Comparison of ENCODE assay signal across 19 mouse cellular contexts in the genomic region with DNA sequence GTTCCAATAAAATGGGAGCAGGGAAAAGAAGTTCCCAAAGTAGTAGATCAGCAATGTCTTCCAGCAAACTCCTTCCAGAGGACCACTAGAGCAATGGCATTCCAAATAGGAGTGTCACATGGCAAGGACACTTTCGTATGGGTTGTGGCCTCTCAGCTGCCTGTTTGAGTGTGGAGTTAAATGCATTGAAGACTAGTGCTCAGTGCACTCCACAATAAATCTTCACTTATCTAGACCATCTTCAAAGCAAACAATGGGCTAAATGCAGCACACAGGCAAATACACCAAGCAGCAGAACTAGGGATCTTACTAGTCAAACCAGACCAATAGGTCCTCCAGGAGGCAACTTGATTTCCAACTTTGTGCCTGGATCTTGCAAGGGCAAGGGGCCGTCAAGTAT. TPM values are rescaled to one million over a fixed set of nuclear protein-coding genes. Genes with fewer than 3 reads are reported as not detected.
DNase-seq lines count a peak whose midpoint lies in the region; ATAC-seq lines count a peak whose summit lies in the region.
"Had no signal": no experiment of that assay in that cellular context is flagged by ENCODE, and none has a peak within 500 bp of the region (broad histone marks: within the 10 kb centered on the region; RNA-seq: fewer than 3 reads in every experiment).

No protein-coding gene starts in this region.

- no peak; the same call in 1 of the 2 replicates for ATAC-seq in forebrain, embryonic 12.5 days (ENCODE audit: low FRiP score)
- no peak for ATAC-seq in forebrain, embryonic 16.5 days
- ATAC-seq in neural tube, embryonic 12.5 days (ENCODE audit: low FRiP score, low read depth), result peak; percentile 57; the same call in 1 of the 2 replicates
- no peak for ATAC-seq in hindbrain, embryonic 15.5 days (ENCODE audit: low FRiP score, low read depth)
- ATAC-seq: intestine, embryonic 16.5 days had no signal

- no peaks in the 10 kb centered on the region for H3K9me3 ChIP-seq in forebrain, embryonic 12.5 days
- H3K9me3 ChIP-seq in forebrain, embryonic 16.5 days (ENCODE audit: control insufficient read depth, low read length), result no peaks in the 10 kb centered on the region
- no peaks in the 10 kb centered on the region for H3K9me3 ChIP-seq in neural tube, embryonic 12.5 days
- H3K9me3 ChIP-seq in hindbrain, embryonic 15.5 days, result no peaks in the 10 kb centered on the region
- H3K9me3 ChIP-seq: heart, embryonic 15.5 days; lung, embryonic 15.5 days had no signal

- H3K9ac ChIP-seq in forebrain, embryonic 12.5 days, result no peak overlapping the region
- no peak overlapping the region for H3K9ac ChIP-seq in forebrain, embryonic 16.5 days (replicated peaks; ENCODE audit: low read depth, low read length)
- H3K9ac ChIP-seq in neural tube, embryonic 12.5 days, result no peak overlapping the region
- no peak overlapping the region for H3K9ac ChIP-seq in hindbrain, embryonic 15.5 days
- H3K9ac ChIP-seq: heart, embryonic 15.5 days; liver, embryonic 14.5 days; lung, embryonic 15.5 days had no signal

- no peak overlapping the region for H3K4me3 ChIP-seq in forebrain, embryonic 12.5 days (replicated peaks)
- H3K4me3 ChIP-seq in forebrain, embryonic 16.5 days (replicated peaks; ENCODE audit: low read length), result no peak overlapping the region
- H3K4me3 ChIP-seq in neural tube, embryonic 12.5 days, result no peak overlapping the region
- H3K4me3 ChIP-seq in hindbrain, embryonic 15.5 days, result no peak overlapping the region
- H3K4me3 ChIP-seq: heart, adult 2 months; heart, embryonic 15.5 days; lung, embryonic 15.5 days had no signal

- H3K36me3 ChIP-seq in forebrain, embryonic 12.5 days (replicated peaks), result no peaks in the 10 kb centered on the region
- H3K36me3 ChIP-seq in forebrain, embryonic 16.5 days (ENCODE audit: control insufficient read depth, insufficient read depth), result no peaks in the 10 kb centered on the region
- no peaks in the 10 kb centered on the region for H3K36me3 ChIP-seq in neural tube, embryonic 12.5 days
- no peaks in the 10 kb centered on the region for H3K36me3 ChIP-seq in hindbrain, embryonic 15.5 days
- H3K36me3 ChIP-seq: heart, embryonic 15.5 days; lung, embryonic 15.5 days had no signal

- H3K4me1 ChIP-seq in forebrain, embryonic 12.5 days, result peaks cover 16% of the 10 kb centered on the region
- peaks cover 12% of the 10 kb centered on the region for H3K4me1 ChIP-seq in forebrain, embryonic 16.5 days (replicated peaks; ENCODE audit: control insufficient read depth, insufficient read depth, low read length)
- peaks cover 16% of the 10 kb centered on the region for H3K4me1 ChIP-seq in neural tube, embryonic 12.5 days
- peaks cover 16% of the 10 kb centered on the region for H3K4me1 ChIP-seq in hindbrain, embryonic 15.5 days (replicated peaks)
- H3K4me1 ChIP-seq: heart, embryonic 15.5 days; lung, embryonic 15.5 days had no signal

- peak overlapping the region; percentile 86 for H3K27ac ChIP-seq in forebrain, embryonic 12.5 days
- H3K27ac ChIP-seq in forebrain, embryonic 16.5 days (ENCODE audit: low read length), result no peak overlapping the region; the same call in none of the 2 replicates
- H3K27ac ChIP-seq in neural tube, embryonic 12.5 days, result no peak overlapping the region
- H3K27ac ChIP-seq in hindbrain, embryonic 15.5 days (replicated peaks), result peak overlapping the region; percentile 32; the same call in 1 of the 2 replicates
- H3K27ac ChIP-seq: heart, adult 2 months; heart, embryonic 15.5 days; kidney, postnatal 0 days; liver, embryonic 14.5 days; lung, embryonic 15.5 days had no signal

- no peaks in the 10 kb centered on the region for H3K27me3 ChIP-seq in forebrain, embryonic 12.5 days
- H3K27me3 ChIP-seq in forebrain, embryonic 16.5 days (replicated peaks; ENCODE audit: control insufficient read depth, insufficient read depth, low read length), result no peaks in the 10 kb centered on the region
- H3K27me3 ChIP-seq in neural tube, embryonic 12.5 days (replicated peaks), result no peaks in the 10 kb centered on the region
- no peaks in the 10 kb centered on the region for H3K27me3 ChIP-seq in hindbrain, embryonic 15.5 days
- H3K27me3 ChIP-seq: CH12.LX; heart, embryonic 15.5 days; lung, embryonic 15.5 days had no signal

- no peak for DNase-seq in neural tube, embryonic 10.5 days (ENCODE audit: extremely low spot score, low spot score)
- no peak for DNase-seq in cerebellum, adult 9-11 months
- no peak for DNase-seq in thymus, postnatal 0 days (ENCODE audit: low spot score)
- DNase-seq: cerebellum, adult 8-10 months; gastrocnemius, postnatal 25 days; heart, adult 2 months; heart, postnatal 4 days; lung, postnatal 4 days; thymus, postnatal 36 days had no signal

- H3K4me2 ChIP-seq in forebrain, embryonic 12.5 days, result peak overlapping the region; percentile 15; the same call in 1 of the 2 replicates
- no peak overlapping the region for H3K4me2 ChIP-seq in forebrain, embryonic 16.5 days (ENCODE audit: low read length)
- peak overlapping the region; percentile 4; the same call in 1 of the 2 replicates for H3K4me2 ChIP-seq in neural tube, embryonic 12.5 days (replicated peaks)
- no peak overlapping the region for H3K4me2 ChIP-seq in hindbrain, embryonic 15.5 days
- H3K4me2 ChIP-seq: heart, embryonic 15.5 days; lung, embryonic 15.5 days had no signal

- WGBS in forebrain, embryonic 12.5 days, result 9% methylated on average over 2 of the region's 2 CpGs
- 10% methylated on average over 2 of the region's 2 CpGs for WGBS in forebrain, embryonic 16.5 days
- 2% methylated on average over 2 of the region's 2 CpGs for WGBS in neural tube, embryonic 12.5 days
- WGBS in hindbrain, embryonic 15.5 days, result 12% methylated on average over 2 of the region's 2 CpGs

RNA-seq across cellular contexts. Expression of a gene that starts 49.1 kb away (rescaled TPM):
- 39.4 and 44.6 TPM in 2 replicates for polyA plus RNA-seq in forebrain, embryonic 12.5 days (2016; fragmentation: Nextera tagmentation; extraction: Ambion mirVana)
- 50.0 and 59.1 TPM in 2 replicates for polyA plus RNA-seq in forebrain, embryonic 16.5 days (2015; fragmentation: Nextera tagmentation; extraction: Ambion mirVana)
- polyA plus RNA-seq in neural tube, embryonic 12.5 days (2016; fragmentation: Nextera tagmentation; extraction: Ambion mirVana), result 46.3 and 46.7 TPM in 2 replicates
- polyA plus RNA-seq in hindbrain, embryonic 15.5 days (2015; fragmentation: Nextera tagmentation; extraction: Ambion mirVana), result 22.1 and 22.7 TPM in 2 replicates
- 6.3 and 7.0 TPM in 2 replicates for polyA plus RNA-seq in thymus, postnatal 0 days (2015; fragmentation: Nextera tagmentation; extraction: Ambion mirVana)

Comparison
In these comparisons a context has a peak if more than half of its experiments do, and no peak if none do; other contexts are left out.
1. H3K27ac ChIP-seq: peak in forebrain, embryonic 12.5 days (single experiment) and hindbrain, embryonic 15.5 days (single experiment); none in forebrain, embryonic 16.5 days (single experiment) and neural tube, embryonic 12.5 days (single experiment).
2. H3K4me2 ChIP-seq: peak in forebrain, embryonic 12.5 days (single experiment) and neural tube, embryonic 12.5 days (single experiment); none in forebrain, embryonic 16.5 days (single experiment) and hindbrain, embryonic 15.5 days (single experiment).